Mouse (Mus musculus): ENCODE data around the gene Cog3. TPM values are rescaled to one million over a fixed set of nuclear protein-coding genes. Genes with fewer than 3 reads are reported as not detected.
A peak's percentile ranks its signal among the peaks of the same experiment; 100 is the strongest.

The Cog3 gene
- polyA plus RNA-seq, 1 experiment, result 28.2 TPM

DNA sequence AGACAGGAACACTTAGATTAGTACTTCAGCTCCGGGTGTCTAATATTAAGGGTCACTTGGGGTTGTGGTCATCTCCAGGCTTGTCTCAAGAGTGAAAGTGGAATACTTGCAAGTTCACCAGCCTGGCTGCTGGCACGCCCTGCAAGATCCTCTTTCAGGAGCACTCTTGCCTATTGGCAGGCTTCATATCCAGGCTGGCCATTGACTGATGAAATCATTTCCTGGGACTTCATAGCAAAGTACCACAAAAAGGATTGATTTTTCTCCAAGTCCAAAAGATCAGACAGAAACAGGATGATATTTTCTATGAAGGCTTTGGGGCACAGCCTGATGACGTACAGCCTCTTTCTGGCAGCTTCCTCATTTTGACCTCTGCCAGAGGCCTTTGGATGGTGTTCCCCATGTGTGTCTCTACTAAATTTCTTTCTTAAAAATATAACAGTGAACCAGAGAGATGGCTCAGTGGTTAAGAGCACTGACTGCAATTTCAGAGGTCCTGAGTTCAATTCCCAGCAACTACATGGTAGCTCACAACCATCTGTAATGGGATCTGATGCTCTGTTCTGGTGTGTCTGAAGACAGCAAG, 36.2 kb upstream of the Cog3 start:
- no peaks in the 10 kb centered on the region for H3K4me1 ChIP-seq (ENCODE audit: control insufficient read depth, insufficient read depth, low read length)
- H3K4me3 ChIP-seq (replicated peaks; ENCODE audit: insufficient read depth, low read depth, low read length), result no peak overlapping the region
- H3K27me3 ChIP-seq (ENCODE audit: control insufficient read depth, insufficient read depth, low read length), result no peaks in the 10 kb centered on the region
- no peak overlapping the region for H3K27ac ChIP-seq (ENCODE audit: insufficient read depth, low read length)
- WGBS, result 85% methylated on average over 3 of the region's 3 CpGs
- TF ChIP-seq CTCF (IDR thresholded peaks at IDR 0.05; ENCODE audit: borderline replicate concordance, insufficient read depth, low read depth, low read length), result no peak
- TF ChIP-seq POLR2A (IDR thresholded peaks at IDR 0.05; ENCODE audit: borderline replicate concordance, insufficient read depth, low read length), result no peak
- no peak for DNase-seq

DNA sequence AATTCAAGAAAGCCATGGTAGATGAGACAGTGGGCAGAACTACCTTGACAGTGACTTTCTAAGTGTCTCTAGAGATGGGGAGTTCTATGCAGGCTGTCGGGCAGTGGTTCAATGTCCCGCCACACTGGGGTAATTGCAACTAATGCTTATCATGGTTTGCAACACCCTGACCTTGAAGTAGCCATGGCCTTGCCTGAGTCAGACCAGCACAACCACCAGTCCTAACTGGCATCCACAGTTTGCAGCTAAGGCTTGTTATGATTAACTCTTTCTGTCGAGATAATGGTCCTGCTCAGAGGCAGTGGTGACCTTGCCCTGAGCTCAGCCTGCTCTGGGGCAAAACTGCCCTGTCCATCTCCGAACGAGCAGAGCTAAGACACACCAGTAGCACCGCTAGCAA, 35.0 kb upstream of the Cog3 start:
- no peaks in the 10 kb centered on the region for H3K4me1 ChIP-seq (ENCODE audit: control insufficient read depth, insufficient read depth, low read length)
- DNase-seq, result no peak
- no peaks in the 10 kb centered on the region for H3K27me3 ChIP-seq (ENCODE audit: control insufficient read depth, insufficient read depth, low read length)
- no peak for TF ChIP-seq POLR2A (IDR thresholded peaks at IDR 0.05; ENCODE audit: borderline replicate concordance, insufficient read depth, low read length)
- no peak for TF ChIP-seq CTCF (IDR thresholded peaks at IDR 0.05; ENCODE audit: borderline replicate concordance, insufficient read depth, low read depth, low read length)
- H3K4me3 ChIP-seq (replicated peaks; ENCODE audit: insufficient read depth, low read depth, low read length), result no peak overlapping the region
- 77% methylated on average over 6 of the region's 6 CpGs for WGBS
- H3K27ac ChIP-seq (ENCODE audit: insufficient read depth, low read length), result no peak overlapping the region

DNA sequence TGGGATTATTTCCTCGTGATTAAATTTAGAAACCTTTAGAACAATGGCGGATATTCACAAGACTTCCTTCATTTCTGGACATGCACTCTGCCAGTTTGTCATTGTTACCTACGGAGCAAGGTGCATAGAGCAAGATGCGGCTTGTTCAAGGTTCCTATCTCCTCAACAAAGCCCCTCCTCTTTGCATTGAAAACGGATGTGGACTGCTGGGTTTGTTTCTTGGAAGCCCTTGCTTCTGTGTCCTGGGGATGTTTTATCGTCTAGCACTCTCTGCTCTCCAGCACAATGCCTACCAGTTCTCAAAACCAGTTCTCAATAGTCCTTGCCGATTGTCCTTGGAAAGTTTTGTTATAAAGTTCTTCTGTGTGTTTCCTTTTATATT, 33.5 kb upstream of the Cog3 start:
- H3K4me3 ChIP-seq (replicated peaks; ENCODE audit: insufficient read depth, low read depth, low read length), result no peak overlapping the region
- 44% methylated on average over 7 of the region's 7 CpGs for WGBS

GRCm38 (mm10) chr14:75786868-75787793, 32.8 kb upstream of the Cog3 start, which contains the start of gene Slc25a30:
Slc25a30 (minus strand) TSS chr14:75787037.
- peak; percentile 97 for DNase-seq
- Histone ChIP-seq H3K27ac (ENCODE audit: insufficient read depth, low read length) (peak within 1 kb of the TSS; percentile 53), H3K27me3 (ENCODE audit: control insufficient read depth, insufficient read depth, low read length) (no peaks in the 10 kb centered on the region), H3K4me3 (replicated peaks; ENCODE audit: insufficient read depth, low read depth, low read length) (peak within 1 kb of the TSS; percentile 81), H3K4me1 (ENCODE audit: control insufficient read depth, insufficient read depth, low read length) (no peaks in the 10 kb centered on the region)
- TF ChIP-seq POLR2A (IDR thresholded peaks at IDR 0.05; ENCODE audit: borderline replicate concordance, insufficient read depth, low read length) (peak; percentile 88), CTCF (IDR thresholded peaks at IDR 0.05; ENCODE audit: borderline replicate concordance, insufficient read depth, low read depth, low read length) (no peak)
- 5% methylated on average over 51 of the region's 51 CpGs for WGBS

More for the DNA sequence above, 33.5 kb upstream of the Cog3 start:
- TF ChIP-seq POLR2A (IDR thresholded peaks at IDR 0.05; ENCODE audit: borderline replicate concordance, insufficient read depth, low read length) (no peak), CTCF (IDR thresholded peaks at IDR 0.05; ENCODE audit: borderline replicate concordance, insufficient read depth, low read depth, low read length) (no peak)
- Histone ChIP-seq H3K27me3 (ENCODE audit: control insufficient read depth, insufficient read depth, low read length) (no peaks in the 10 kb centered on the region), H3K27ac (ENCODE audit: insufficient read depth, low read length) (no peak overlapping the region), H3K4me1 (ENCODE audit: control insufficient read depth, insufficient read depth, low read length) (no peaks in the 10 kb centered on the region)
- no peak for DNase-seq

- H3K4me3 ChIP-seq (replicated peaks; ENCODE audit: insufficient read depth, low read depth, low read length), result peak overlapping the region; percentile 81
- H3K27ac ChIP-seq (ENCODE audit: insufficient read depth, low read length), result peak overlapping the region; percentile 53
- H3K4me1 ChIP-seq (ENCODE audit: control insufficient read depth, insufficient read depth, low read length), result no peaks in the 10 kb centered on the region
- no peak for DNase-seq
- TF ChIP-seq CTCF (IDR thresholded peaks at IDR 0.05; ENCODE audit: borderline replicate concordance, insufficient read depth, low read depth, low read length) (no peak), POLR2A (IDR thresholded peaks at IDR 0.05; ENCODE audit: borderline replicate concordance, insufficient read depth, low read length) (no peak)
- no peaks in the 10 kb centered on the region for H3K27me3 ChIP-seq (ENCODE audit: control insufficient read depth, insufficient read depth, low read length)
- WGBS, result 2% methylated on average over 31 of the region's 31 CpGs
Measured at GRCm38 (mm10) chr14:75786424-75786867, 32.1 kb upstream of the Cog3 start.

DNA sequence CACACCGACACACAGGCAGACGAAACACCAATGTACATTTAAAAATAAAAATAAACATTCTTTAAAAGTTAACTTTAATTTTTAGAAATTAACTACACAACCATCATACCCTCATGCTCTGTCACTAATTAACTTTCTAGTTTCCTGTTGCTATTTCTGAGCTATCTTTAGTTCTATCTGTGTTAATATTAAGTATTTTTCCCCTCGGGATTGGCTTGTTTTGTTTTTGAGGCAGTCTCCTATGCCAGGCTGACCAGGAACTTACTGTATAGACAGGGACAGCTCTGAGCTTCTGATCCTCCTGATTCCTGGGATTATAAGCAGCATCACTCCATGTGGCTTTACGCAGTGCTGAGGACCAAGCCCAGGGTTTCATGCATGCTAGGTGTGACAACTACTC, 25.6 kb upstream of the Cog3 start:
- DNase-seq, result no peak
- no peaks in the 10 kb centered on the region for H3K4me1 ChIP-seq (ENCODE audit: control insufficient read depth, insufficient read depth, low read length)
- WGBS, result 95% methylated on average over 4 of the region's 4 CpGs
- H3K4me3 ChIP-seq (replicated peaks; ENCODE audit: insufficient read depth, low read depth, low read length), result no peak overlapping the region
- H3K27ac ChIP-seq (ENCODE audit: insufficient read depth, low read length), result no peak overlapping the region
- TF ChIP-seq POLR2A (IDR thresholded peaks at IDR 0.05; ENCODE audit: borderline replicate concordance, insufficient read depth, low read length) (no peak), CTCF (IDR thresholded peaks at IDR 0.05; ENCODE audit: borderline replicate concordance, insufficient read depth, low read depth, low read length) (no peak)
- no peaks in the 10 kb centered on the region for H3K27me3 ChIP-seq (ENCODE audit: control insufficient read depth, insufficient read depth, low read length)

DNA sequence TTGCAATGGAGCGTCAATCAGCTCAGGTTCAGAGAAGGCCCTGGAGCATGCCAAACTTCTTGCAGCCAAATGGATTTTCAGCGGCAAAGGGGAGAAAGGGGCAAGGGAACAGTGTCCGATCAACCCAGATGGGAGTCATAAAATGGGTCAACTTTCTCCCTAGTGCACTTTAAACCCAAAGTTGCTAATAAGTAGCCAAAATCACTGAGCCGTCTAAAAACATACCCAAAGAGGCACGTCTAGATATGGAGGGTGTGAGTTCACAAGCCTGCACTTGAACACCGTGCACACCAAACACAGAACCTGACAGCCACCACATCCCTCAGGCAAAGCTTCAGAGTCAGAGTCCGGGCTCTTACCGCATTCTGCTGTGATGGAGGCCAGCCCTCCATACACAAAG, 22.3 kb upstream of the Cog3 start:
- H3K27me3 ChIP-seq (ENCODE audit: control insufficient read depth, insufficient read depth, low read length), result no peaks in the 10 kb centered on the region
- WGBS, result 87% methylated on average over 8 of the region's 8 CpGs
- TF ChIP-seq POLR2A (IDR thresholded peaks at IDR 0.05; ENCODE audit: borderline replicate concordance, insufficient read depth, low read length) (no peak), CTCF (IDR thresholded peaks at IDR 0.05; ENCODE audit: borderline replicate concordance, insufficient read depth, low read depth, low read length) (no peak)
- DNase-seq, result no peak
- no peak overlapping the region for H3K4me3 ChIP-seq (replicated peaks; ENCODE audit: insufficient read depth, low read depth, low read length)
- H3K27ac ChIP-seq (ENCODE audit: insufficient read depth, low read length), result no peak overlapping the region
- H3K4me1 ChIP-seq (ENCODE audit: control insufficient read depth, insufficient read depth, low read length), result no peaks in the 10 kb centered on the region

Measured in cerebellum, adult 2 months (tissue).